Mouse (Mus musculus): ENCODE results near the gene Acsm2. TPM values are rescaled to one million over a fixed set of nuclear protein-coding genes. Genes with fewer than 3 reads are reported as not detected.

Gene Acsm2
- total RNA-seq, 1 experiment: not detected

GRCm38 (mm10) chr7:119523389-119523788 lies 30.8 kb upstream of the Acsm2 start, which contains the start of gene Pdilt:
Pdilt (minus strand) TSS chr7:119523489.
- Histone ChIP-seq H3K27ac (ENCODE audit: insufficient read depth, low read depth, low read length, poor library complexity, severe bottlenecking) (no peak within 1 kb of the TSS), H3K36me3 (ENCODE audit: control insufficient read depth, insufficient read depth, low read length, poor library complexity, severe bottlenecking) (no peaks in the 10 kb centered on the region), H3K4me3 (ENCODE audit: insufficient read depth in 1 of 2, low read depth in 1 of 2, low read length in 2 of 2, poor library complexity in 1 of 2, severe bottlenecking in 1 of 2) (no peak within 1 kb of the TSS), H3K9ac (ENCODE audit: insufficient read depth, low read depth, low read length, poor library complexity, severe bottlenecking) (no peak within 1 kb of the TSS), H3K4me1 (ENCODE audit: control insufficient read depth in 2 of 2, insufficient read depth in 2 of 2, low read length in 2 of 2, poor library complexity in 1 of 2) (no peaks in the 10 kb centered on the region), H3K9me3 (ENCODE audit: control insufficient read depth, insufficient read depth, low read depth, low read length) (no peaks in the 10 kb centered on the region)
- no peak for DNase-seq (ENCODE audit: low read depth, low spot score)
- TF ChIP-seq HCFC1 (IDR thresholded peaks at IDR 0.05; ENCODE audit: borderline replicate concordance, insufficient read depth, low read length) (no peak), MAFK (IDR thresholded peaks at IDR 0.05; ENCODE audit: insufficient read depth, low read depth, low read length) (no peak), ZNF384 (IDR thresholded peaks at IDR 0.05; ENCODE audit: low read depth, low read length) (no peak), ZC3H11A (IDR thresholded peaks at IDR 0.05; ENCODE audit: borderline replicate concordance, low read depth, low read length) (no peak), CHD2 (IDR thresholded peaks at IDR 0.05; ENCODE audit: low read depth, low read length) (no peak)
- in situ Hi-C loops (cut with MboI; ENCODE audit: low sequenced_read_pairs in 2 of 2, unreplicated experiment in 2 of 2): no loop called here

- DNase-seq (ENCODE audit: low read depth, low spot score): no peak
- TF ChIP-seq MAFK (IDR thresholded peaks at IDR 0.05; ENCODE audit: insufficient read depth, low read depth, low read length): no peak
- in situ Hi-C loops (cut with MboI; ENCODE audit: low sequenced_read_pairs in 2 of 2, unreplicated experiment in 2 of 2): no loop called here
- Histone ChIP-seq H3K27ac (ENCODE audit: insufficient read depth, low read depth, low read length, poor library complexity, severe bottlenecking) (no peak overlapping the region), H3K4me3 (ENCODE audit: insufficient read depth in 1 of 2, low read depth in 1 of 2, low read length in 2 of 2, poor library complexity in 1 of 2, severe bottlenecking in 1 of 2) (no peak overlapping the region), H3K4me1 (ENCODE audit: control insufficient read depth in 2 of 2, insufficient read depth in 2 of 2, low read length in 2 of 2, poor library complexity in 1 of 2) (no peaks in the 10 kb centered on the region), H3K9ac (ENCODE audit: insufficient read depth, low read depth, low read length, poor library complexity, severe bottlenecking) (no peak overlapping the region), H3K36me3 (ENCODE audit: control insufficient read depth, insufficient read depth, low read length, poor library complexity, severe bottlenecking) (no peaks in the 10 kb centered on the region), H3K9me3 (ENCODE audit: control insufficient read depth, insufficient read depth, low read depth, low read length) (no peaks in the 10 kb centered on the region)
Observed at GRCm38 (mm10) chr7:119525881-119526281, 28.3 kb upstream of the Acsm2 start.

- in situ Hi-C loops (cut with MboI; ENCODE audit: low sequenced_read_pairs in 2 of 2, unreplicated experiment in 2 of 2): no loop called here
- DNase-seq (ENCODE audit: low read depth, low spot score): no peak
- no peak overlapping the region for H3K27ac ChIP-seq (ENCODE audit: insufficient read depth, low read depth, low read length, poor library complexity, severe bottlenecking)
- H3K9me3 ChIP-seq (ENCODE audit: control insufficient read depth, insufficient read depth, low read depth, low read length): no peaks in the 10 kb centered on the region
- no peaks in the 10 kb centered on the region for H3K4me1 ChIP-seq (ENCODE audit: control insufficient read depth in 2 of 2, insufficient read depth in 2 of 2, low read length in 2 of 2, poor library complexity in 1 of 2)
- H3K36me3 ChIP-seq (ENCODE audit: control insufficient read depth, insufficient read depth, low read length, poor library complexity, severe bottlenecking): no peaks in the 10 kb centered on the region
- no peak for TF ChIP-seq ZNF384 (IDR thresholded peaks at IDR 0.05; ENCODE audit: low read depth, low read length)
- no peak overlapping the region for H3K9ac ChIP-seq (ENCODE audit: insufficient read depth, low read depth, low read length, poor library complexity, severe bottlenecking)
- H3K4me3 ChIP-seq (ENCODE audit: insufficient read depth in 1 of 2, low read depth in 1 of 2, low read length in 2 of 2, poor library complexity in 1 of 2, severe bottlenecking in 1 of 2): no peak overlapping the region
Observed at GRCm38 (mm10) chr7:119526486-119526885, 27.7 kb upstream of the Acsm2 start.

GRCm38 (mm10) chr7:119527135-119527534 lies 27.0 kb upstream of the Acsm2 start:
- H3K4me3 ChIP-seq (ENCODE audit: insufficient read depth in 1 of 2, low read depth in 1 of 2, low read length in 2 of 2, poor library complexity in 1 of 2, severe bottlenecking in 1 of 2): no peak overlapping the region
- H3K36me3 ChIP-seq (ENCODE audit: control insufficient read depth, insufficient read depth, low read length, poor library complexity, severe bottlenecking): no peaks in the 10 kb centered on the region
- no peak for TF ChIP-seq HCFC1 (IDR thresholded peaks at IDR 0.05; ENCODE audit: borderline replicate concordance, insufficient read depth, low read length)
- no peak for TF ChIP-seq ZNF384 (IDR thresholded peaks at IDR 0.05; ENCODE audit: low read depth, low read length)
- TF ChIP-seq MAFK (IDR thresholded peaks at IDR 0.05; ENCODE audit: insufficient read depth, low read depth, low read length): no peak
- TF ChIP-seq CHD2 (IDR thresholded peaks at IDR 0.05; ENCODE audit: low read depth, low read length): no peak
- no peak for TF ChIP-seq ZC3H11A (IDR thresholded peaks at IDR 0.05; ENCODE audit: borderline replicate concordance, low read depth, low read length)
- no peaks in the 10 kb centered on the region for H3K9me3 ChIP-seq (ENCODE audit: control insufficient read depth, insufficient read depth, low read depth, low read length)
- H3K4me1 ChIP-seq (ENCODE audit: control insufficient read depth in 2 of 2, insufficient read depth in 2 of 2, low read length in 2 of 2, poor library complexity in 1 of 2): no peaks in the 10 kb centered on the region
- in situ Hi-C loops (cut with MboI; ENCODE audit: low sequenced_read_pairs in 2 of 2, unreplicated experiment in 2 of 2): no loop called here
- H3K27ac ChIP-seq (ENCODE audit: insufficient read depth, low read depth, low read length, poor library complexity, severe bottlenecking): no peak overlapping the region
- no peak for DNase-seq (ENCODE audit: low read depth, low spot score)
- H3K9ac ChIP-seq (ENCODE audit: insufficient read depth, low read depth, low read length, poor library complexity, severe bottlenecking): no peak overlapping the region

GRCm38 (mm10) chr7:119527548-119527947 lies 26.6 kb upstream of the Acsm2 start:
- H3K9me3 ChIP-seq (ENCODE audit: control insufficient read depth, insufficient read depth, low read depth, low read length): no peaks in the 10 kb centered on the region
- in situ Hi-C loops (cut with MboI; ENCODE audit: low sequenced_read_pairs in 2 of 2, unreplicated experiment in 2 of 2): no loop called here
- no peaks in the 10 kb centered on the region for H3K36me3 ChIP-seq (ENCODE audit: control insufficient read depth, insufficient read depth, low read length, poor library complexity, severe bottlenecking)
- TF ChIP-seq HCFC1 (IDR thresholded peaks at IDR 0.05; ENCODE audit: borderline replicate concordance, insufficient read depth, low read length) (no peak), CHD2 (IDR thresholded peaks at IDR 0.05; ENCODE audit: low read depth, low read length) (no peak), ZNF384 (IDR thresholded peaks at IDR 0.05; ENCODE audit: low read depth, low read length) (no peak), MAFK (IDR thresholded peaks at IDR 0.05; ENCODE audit: insufficient read depth, low read depth, low read length) (no peak), ZC3H11A (IDR thresholded peaks at IDR 0.05; ENCODE audit: borderline replicate concordance, low read depth, low read length) (no peak)
- H3K4me3 ChIP-seq (ENCODE audit: insufficient read depth in 1 of 2, low read depth in 1 of 2, low read length in 2 of 2, poor library complexity in 1 of 2, severe bottlenecking in 1 of 2): no peak overlapping the region
- no peak for DNase-seq (ENCODE audit: low read depth, low spot score)
- no peak overlapping the region for H3K9ac ChIP-seq (ENCODE audit: insufficient read depth, low read depth, low read length, poor library complexity, severe bottlenecking)
- H3K4me1 ChIP-seq (ENCODE audit: control insufficient read depth in 2 of 2, insufficient read depth in 2 of 2, low read length in 2 of 2, poor library complexity in 1 of 2): no peaks in the 10 kb centered on the region
- H3K27ac ChIP-seq (ENCODE audit: insufficient read depth, low read depth, low read length, poor library complexity, severe bottlenecking): no peak overlapping the region
